Mouse (Mus musculus) stomach, embryonic 15.5 days (tissue): Measurements from ENCODE around the gene Ess2. TPM values are rescaled to one million over a fixed set of nuclear protein-coding genes. Genes with fewer than 3 reads are reported as not detected.

Experiments
- ATAC-seq: fragments of 200-750 bp; cut with Nextera tagmentation; 2 replicates; pipeline ENCODE4 v1.8.0; 2017; ENCODE audit warnings: low read depth, moderate number of reproducible peaks, moderate TSS enrichment; ENCODE audit not compliant: insufficient read depth, low FRiP score
- H3K27ac ChIP-seq: fragments of 300-500 bp; sonication (generic); 2 replicates; pipeline ENCODE4 v1.5.1; 2015; ENCODE audit warnings: mild to moderate bottlenecking, inconsistent platforms
- H3K27me3 ChIP-seq: fragments of 300-500 bp; sonication (generic); replicated peaks from 2 replicates; pipeline ENCODE4 v1.6.1; 2015; ENCODE audit warnings: inconsistent platforms
- H3K36me3 ChIP-seq: fragments of 300-500 bp; sonication (generic); 2 replicates; pipeline ENCODE4 v1.6.1; 2015; ENCODE audit warnings: inconsistent platforms
- H3K4me1 ChIP-seq: fragments of 300-500 bp; sonication (generic); 2 replicates; pipeline ENCODE4 v1.6.1; 2015; ENCODE audit warnings: inconsistent platforms
- H3K4me2 ChIP-seq: fragments of 300-500 bp; sonication (generic); 2 replicates; pipeline ENCODE4 v1.6.1; 2015; ENCODE audit warnings: mild to moderate bottlenecking, inconsistent platforms
- H3K4me3 ChIP-seq: fragments of 300-500 bp; sonication (generic); replicated peaks from 2 replicates; pipeline ENCODE4 v1.5.1; 2015; ENCODE audit warnings: inconsistent platforms
- H3K9ac ChIP-seq: fragments of 300-500 bp; sonication (generic); 2 replicates; pipeline ENCODE4 v1.6.1; 2015; ENCODE audit warnings: inconsistent platforms
- H3K9me3 ChIP-seq: fragments of 300-500 bp; sonication (generic); 2 replicates; pipeline ENCODE4 v1.6.1; 2016; ENCODE audit warnings: inconsistent platforms
- WGBS: fragments of 180-500 bp; shearing (Covaris S2); methylation state at CpG from one replicate; pipeline ENCODE4 v1.1.7; 2015; 5-methylcytosine and 5-hydroxymethylcytosine counted together
- polyA plus RNA-seq: library from polyadenylated mRNA; unstranded; fragments of >200 nt; fragmentation: Nextera tagmentation; extraction: Ambion mirVana; gene quantifications from 2 replicates; pipeline ENCODE4 v1.2.1, GENCODE M21; 2015

Ess2 gene
- polyA plus RNA-seq, 1 experiment from 2014 or later, result 31.7 TPM

DNA sequence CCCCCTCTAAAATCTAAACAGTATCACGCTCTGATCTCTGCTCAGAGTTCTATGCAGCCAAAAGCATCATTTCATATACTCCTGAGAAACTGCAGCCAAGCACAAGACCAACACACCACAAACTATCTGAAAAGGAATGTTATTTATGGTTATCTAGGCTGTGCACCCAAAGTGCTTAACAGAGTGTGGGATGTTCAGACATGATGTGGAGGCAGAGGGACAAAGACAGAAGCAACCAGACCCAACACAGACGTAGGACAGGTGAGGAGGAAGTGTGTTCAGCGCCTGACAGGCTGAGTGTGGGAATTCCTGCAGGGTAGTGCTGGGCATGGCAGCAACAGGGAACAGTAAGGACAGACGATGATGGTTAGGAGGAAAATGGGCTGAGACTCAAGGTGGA lies 31.6 kb downstream of the Ess2 start:
- Histone ChIP-seq H3K36me3 (peaks cover 3% of the 10 kb centered on the region), H3K9me3 (no peaks in the 10 kb centered on the region), H3K4me1 (peaks cover 13% of the 10 kb centered on the region), H3K4me3 (no peak overlapping the region), H3K4me2 (no peak overlapping the region), H3K27me3 (no peaks in the 10 kb centered on the region), H3K9ac (no peak overlapping the region), H3K27ac (no peak overlapping the region)
- 86% methylated on average over 4 of the region's 4 CpGs for WGBS
- ATAC-seq, result no peak

DNA sequence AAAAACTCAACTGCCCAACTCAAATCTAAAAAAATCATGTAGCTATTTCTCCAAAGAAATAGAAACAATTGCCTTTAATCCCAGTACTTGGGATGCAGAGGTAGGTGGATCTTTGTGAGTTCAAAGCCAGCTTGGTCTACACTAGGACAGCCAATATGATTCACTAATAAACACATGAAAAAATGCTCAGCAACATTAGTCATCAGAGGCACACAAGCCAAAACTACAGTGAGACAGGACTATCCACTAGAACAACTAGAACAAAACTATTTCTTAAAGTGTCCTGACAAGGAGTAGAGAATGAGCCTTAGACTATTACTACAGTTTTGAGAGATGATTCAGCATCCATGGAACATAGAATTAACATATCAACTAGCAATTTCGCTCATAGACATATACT lies 35.1 kb downstream of the Ess2 start:
- 92% methylated on average over 1 of the region's 1 CpGs for WGBS

DNA sequence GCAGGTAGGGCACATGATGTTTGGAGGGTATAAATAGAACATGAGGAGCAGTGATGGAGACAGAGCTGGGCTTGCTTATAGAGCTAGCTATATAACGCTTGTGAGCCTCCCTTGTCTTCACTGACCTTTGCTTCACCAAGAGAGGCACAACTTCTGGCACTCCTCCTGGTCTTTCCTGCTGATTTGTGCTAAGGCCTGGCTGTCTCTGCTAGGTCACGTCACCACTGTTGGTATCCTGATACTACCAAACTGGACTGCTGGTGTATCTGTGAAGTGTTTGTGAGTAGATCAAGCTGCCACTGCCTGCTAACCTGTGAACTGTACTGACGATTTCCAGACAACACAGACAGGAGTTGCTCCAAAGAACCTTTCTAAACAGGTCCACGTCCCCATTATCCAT lies 36.0 kb downstream of the Ess2 start:
- H3K4me3 ChIP-seq, result no peak overlapping the region
- H3K36me3 ChIP-seq, result peaks cover 7% of the 10 kb centered on the region; the same call in 1 of the 2 replicates
- H3K4me2 ChIP-seq, result no peak overlapping the region
- WGBS, result 71% methylated on average over 4 of the region's 4 CpGs
- H3K9ac ChIP-seq, result no peak overlapping the region
- no peak for ATAC-seq
- no peak overlapping the region for H3K27ac ChIP-seq
- no peaks in the 10 kb centered on the region for H3K9me3 ChIP-seq
- no peaks in the 10 kb centered on the region for H3K27me3 ChIP-seq
- no peaks in the 10 kb centered on the region for H3K4me1 ChIP-seq

More for the DNA sequence above, 35.1 kb downstream of the Ess2 start:
- peaks cover 7% of the 10 kb centered on the region; the same call in 1 of the 2 replicates for H3K36me3 ChIP-seq
- no peaks in the 10 kb centered on the region for H3K27me3 ChIP-seq
- no peak overlapping the region for H3K4me2 ChIP-seq
- H3K4me3 ChIP-seq, result no peak overlapping the region
- H3K27ac ChIP-seq, result no peak overlapping the region
- H3K4me1 ChIP-seq, result no peaks in the 10 kb centered on the region
- H3K9me3 ChIP-seq, result no peaks in the 10 kb centered on the region
- no peak overlapping the region for H3K9ac ChIP-seq
- ATAC-seq, result no peak

DNA sequence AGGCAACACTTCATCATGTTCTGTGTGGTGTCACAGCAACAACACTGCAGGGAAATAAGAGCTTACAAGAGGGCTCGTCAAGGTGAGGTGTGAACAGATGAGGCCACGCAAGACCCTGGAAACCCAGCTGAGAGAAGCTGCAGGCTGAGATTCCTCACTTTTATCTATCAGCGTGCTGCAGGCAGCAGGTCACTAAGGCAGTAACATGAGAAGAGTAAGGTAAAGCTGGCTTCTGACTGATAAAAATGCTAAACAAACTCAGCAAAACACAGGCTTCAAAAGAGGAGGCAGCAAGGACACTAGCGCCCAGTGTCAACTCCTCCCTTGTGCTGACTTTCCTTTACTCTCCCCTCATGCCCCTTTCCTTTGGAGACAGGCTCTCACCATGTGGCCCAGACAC lies 38.2 kb downstream of the Ess2 start:
- H3K9ac ChIP-seq, result no peak overlapping the region
- no peak overlapping the region for H3K27ac ChIP-seq
- WGBS, result 46% methylated on average over 4 of the region's 4 CpGs
- H3K9me3 ChIP-seq, result no peaks in the 10 kb centered on the region
- ATAC-seq, result no peak
- no peak overlapping the region for H3K4me2 ChIP-seq
- no peak overlapping the region for H3K4me3 ChIP-seq
- H3K36me3 ChIP-seq, result peaks cover 7% of the 10 kb centered on the region; the same call in 1 of the 2 replicates
- no peaks in the 10 kb centered on the region for H3K27me3 ChIP-seq
- H3K4me1 ChIP-seq, result no peaks in the 10 kb centered on the region

DNA sequence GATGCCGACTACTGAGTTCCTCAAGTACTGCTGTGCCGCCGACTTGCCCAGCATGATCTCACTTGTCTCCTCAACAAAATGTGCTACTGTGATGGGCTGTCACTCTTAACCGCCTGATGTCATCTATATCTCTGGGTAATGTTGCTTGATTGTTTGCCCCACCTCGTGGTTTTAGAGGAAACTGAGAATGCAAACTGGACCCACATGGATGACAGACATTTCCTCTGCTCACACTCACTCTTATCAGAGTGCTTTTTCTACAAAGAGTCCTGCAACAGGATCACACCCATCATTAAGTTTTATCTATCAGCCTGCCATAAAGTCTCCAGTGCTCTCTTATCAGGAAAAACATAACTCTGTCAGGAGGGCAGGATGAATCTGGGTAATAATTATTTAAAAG lies 39.9 kb downstream of the Ess2 start:
- no peak overlapping the region for H3K9ac ChIP-seq
- H3K4me3 ChIP-seq, result no peak overlapping the region
- no peaks in the 10 kb centered on the region for H3K9me3 ChIP-seq
- H3K27ac ChIP-seq, result no peak overlapping the region
- H3K27me3 ChIP-seq, result no peaks in the 10 kb centered on the region
- no peak overlapping the region for H3K4me2 ChIP-seq
- 78% methylated on average over 5 of the region's 5 CpGs for WGBS
- ATAC-seq, result no peak
- peaks cover 4% of the 10 kb centered on the region; the same call in 1 of the 2 replicates for H3K36me3 ChIP-seq
- no peaks in the 10 kb centered on the region for H3K4me1 ChIP-seq

DNA sequence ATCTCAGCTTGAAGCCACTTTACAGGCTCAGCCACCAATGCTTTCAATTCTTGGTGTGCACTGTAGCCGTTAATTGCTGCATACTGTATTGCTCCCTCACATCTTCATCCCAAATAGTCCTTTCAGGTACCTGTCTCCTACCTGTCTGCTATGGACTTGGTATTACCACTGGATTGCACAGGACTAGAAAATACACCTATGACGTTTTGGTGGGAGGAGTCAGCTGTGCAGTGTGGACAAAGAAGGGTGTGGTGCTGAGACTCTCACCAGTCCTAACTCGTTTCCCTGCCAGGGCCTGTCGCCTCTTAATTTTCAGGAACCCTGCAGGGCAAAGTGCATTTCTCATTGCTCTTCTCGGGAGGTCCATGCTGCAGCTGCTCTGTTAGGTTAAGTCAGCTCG lies 45.4 kb downstream of the Ess2 start:
- no peak overlapping the region for H3K4me3 ChIP-seq
- no peaks in the 10 kb centered on the region for H3K4me1 ChIP-seq
- H3K36me3 ChIP-seq, result no peaks in the 10 kb centered on the region; the same call in 1 of the 2 replicates
- peak; percentile 79; the same call in 1 of the 2 replicates for ATAC-seq
- H3K27me3 ChIP-seq, result no peaks in the 10 kb centered on the region
- no peak overlapping the region for H3K9ac ChIP-seq
- no peak overlapping the region for H3K4me2 ChIP-seq
- 71% methylated on average over 6 of the region's 6 CpGs for WGBS
- 0 out of 2 replicates have a peak overlapping the region, but pooled peaks have one; percentile 35 for H3K27ac ChIP-seq
- no peaks in the 10 kb centered on the region for H3K9me3 ChIP-seq

DNA sequence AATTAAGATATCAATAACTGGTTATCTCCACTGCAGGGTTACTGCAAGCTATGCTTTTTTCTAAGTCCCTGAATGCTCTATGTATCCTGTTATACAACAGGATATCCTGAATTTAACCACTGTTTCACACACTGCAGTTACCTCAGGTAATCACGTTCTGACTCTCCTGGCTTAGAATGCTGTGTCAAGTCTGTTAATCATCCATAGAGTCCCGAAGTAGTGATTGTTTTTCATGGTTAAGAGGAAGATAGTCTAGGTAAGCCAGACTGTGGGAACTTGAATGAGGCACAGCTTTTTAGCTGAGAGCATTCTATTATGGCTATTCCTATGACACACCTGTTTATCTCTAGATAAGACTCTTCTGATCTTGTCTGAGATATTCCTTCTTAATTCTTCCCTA lies 45.9 kb downstream of the Ess2 start:
- no peak overlapping the region for H3K4me2 ChIP-seq
- no peak overlapping the region for H3K4me3 ChIP-seq
- no peaks in the 10 kb centered on the region for H3K9me3 ChIP-seq
- no peak overlapping the region for H3K27ac ChIP-seq
- no peaks in the 10 kb centered on the region for H3K27me3 ChIP-seq
- no peaks in the 10 kb centered on the region for H3K4me1 ChIP-seq
- H3K36me3 ChIP-seq, result no peaks in the 10 kb centered on the region
- ATAC-seq, result no peak
- WGBS, result 58% methylated on average over 2 of the region's 2 CpGs
- no peak overlapping the region for H3K9ac ChIP-seq

DNA sequence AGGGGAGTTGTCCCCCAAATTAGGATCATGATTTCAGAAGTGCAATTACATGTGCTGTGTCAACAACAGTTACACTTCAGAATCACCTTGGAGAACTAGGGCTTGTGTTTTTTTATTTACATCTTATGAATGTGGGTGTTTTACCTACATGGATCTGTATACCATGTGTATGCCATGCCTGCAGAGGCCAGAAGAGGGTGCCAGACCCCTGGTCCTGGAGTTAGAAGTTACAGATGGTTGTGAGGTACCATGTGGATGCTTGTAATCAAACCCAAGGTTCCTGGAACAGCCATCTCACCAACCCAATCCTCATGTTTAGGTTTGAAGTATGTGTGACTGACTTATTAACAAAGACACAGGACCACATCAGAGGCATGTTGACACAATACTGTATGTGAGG lies 52.6 kb downstream of the Ess2 start:
- H3K36me3 ChIP-seq, result peaks cover 49% of the 10 kb centered on the region
- no peaks in the 10 kb centered on the region for H3K9me3 ChIP-seq
- H3K4me2 ChIP-seq, result no peak overlapping the region
- no peak overlapping the region for H3K9ac ChIP-seq
- H3K27me3 ChIP-seq, result no peaks in the 10 kb centered on the region
- no peak overlapping the region for H3K27ac ChIP-seq
- no peak for ATAC-seq
- no peak overlapping the region for H3K4me3 ChIP-seq
- H3K4me1 ChIP-seq, result no peaks in the 10 kb centered on the region

DNA sequence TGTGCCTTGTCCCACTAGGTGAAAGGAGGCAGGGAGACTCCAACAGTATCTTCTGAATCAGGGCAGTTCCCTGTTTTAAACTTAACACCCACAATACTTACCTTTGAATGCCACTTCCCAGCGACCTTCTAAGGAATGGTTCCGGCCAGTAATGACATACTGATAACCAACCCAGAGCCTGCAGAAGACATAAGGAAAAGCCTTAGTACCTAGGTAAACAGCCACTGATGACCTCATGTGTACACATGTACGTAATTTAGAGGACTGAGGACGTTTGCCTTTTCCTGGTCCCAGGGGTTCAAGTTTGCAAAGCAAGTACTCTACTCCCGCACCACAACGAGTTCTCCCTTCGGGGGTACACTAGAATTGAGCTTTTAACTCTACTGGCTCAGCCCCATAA lies 54.0 kb downstream of the Ess2 start:
- H3K4me1 ChIP-seq, result no peaks in the 10 kb centered on the region
- no peak overlapping the region for H3K4me2 ChIP-seq
- 78% methylated on average over 7 of the region's 7 CpGs for WGBS
- no peak overlapping the region for H3K27ac ChIP-seq
- no peaks in the 10 kb centered on the region for H3K9me3 ChIP-seq
- no peak overlapping the region for H3K4me3 ChIP-seq
- H3K9ac ChIP-seq, result no peak overlapping the region
- H3K36me3 ChIP-seq, result peaks cover 57% of the 10 kb centered on the region
- no peak for ATAC-seq
- no peaks in the 10 kb centered on the region for H3K27me3 ChIP-seq

DNA sequence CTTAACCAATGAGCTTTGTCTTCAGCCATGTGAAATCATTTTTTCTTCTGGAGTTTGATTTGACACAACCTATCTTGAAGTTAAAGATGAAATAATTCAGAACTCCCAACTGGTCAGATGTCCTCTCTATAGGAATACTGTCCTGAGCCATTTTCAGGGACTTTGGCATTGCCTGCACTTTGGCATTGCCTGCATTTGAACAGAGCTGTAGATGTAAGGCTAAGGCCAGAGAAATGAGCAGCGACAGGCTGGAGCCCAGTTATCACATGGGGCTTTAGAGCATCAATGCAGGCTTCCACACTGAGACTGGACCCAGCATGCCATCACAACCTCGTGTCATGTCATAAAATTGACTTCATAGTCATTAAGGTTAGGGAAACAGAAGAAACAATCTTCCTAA lies 57.9 kb downstream of the Ess2 start:
- 89% methylated on average over 2 of the region's 2 CpGs for WGBS
- Histone ChIP-seq H3K27ac (no peak overlapping the region), H3K9ac (no peak overlapping the region), H3K4me2 (no peak overlapping the region), H3K36me3 (peaks cover 69% of the 10 kb centered on the region), H3K27me3 (no peaks in the 10 kb centered on the region), H3K9me3 (no peaks in the 10 kb centered on the region), H3K4me3 (no peak overlapping the region), H3K4me1 (no peaks in the 10 kb centered on the region)
- no peak for ATAC-seq

DNA sequence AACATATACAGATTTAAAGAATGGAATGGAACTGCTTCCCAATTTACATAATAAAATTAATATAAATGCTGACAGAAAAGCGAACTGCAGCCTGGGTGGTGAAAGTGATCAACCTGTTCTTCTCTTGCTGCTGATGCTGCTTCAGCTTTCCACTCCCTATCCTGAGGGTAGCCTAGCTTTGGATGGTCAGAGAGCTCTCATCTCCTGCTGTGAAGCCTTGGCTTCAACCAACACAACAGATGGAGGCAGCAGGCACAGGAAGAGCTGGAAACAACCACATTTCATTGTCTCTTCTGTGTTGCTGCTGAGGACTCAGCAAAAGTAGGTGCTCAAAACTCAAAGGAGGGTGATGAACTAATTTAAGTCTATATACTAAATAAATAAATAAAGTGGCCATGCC lies 59.3 kb downstream of the Ess2 start:
- Histone ChIP-seq H3K27me3 (no peaks in the 10 kb centered on the region), H3K4me1 (no peaks in the 10 kb centered on the region), H3K4me2 (no peak overlapping the region), H3K9ac (no peak overlapping the region), H3K4me3 (no peak overlapping the region), H3K27ac (no peak overlapping the region), H3K9me3 (no peaks in the 10 kb centered on the region), H3K36me3 (peaks cover 63% of the 10 kb centered on the region)
- ATAC-seq, result no peak
- WGBS, result 100% methylated on average over 1 of the region's 1 CpGs

DNA sequence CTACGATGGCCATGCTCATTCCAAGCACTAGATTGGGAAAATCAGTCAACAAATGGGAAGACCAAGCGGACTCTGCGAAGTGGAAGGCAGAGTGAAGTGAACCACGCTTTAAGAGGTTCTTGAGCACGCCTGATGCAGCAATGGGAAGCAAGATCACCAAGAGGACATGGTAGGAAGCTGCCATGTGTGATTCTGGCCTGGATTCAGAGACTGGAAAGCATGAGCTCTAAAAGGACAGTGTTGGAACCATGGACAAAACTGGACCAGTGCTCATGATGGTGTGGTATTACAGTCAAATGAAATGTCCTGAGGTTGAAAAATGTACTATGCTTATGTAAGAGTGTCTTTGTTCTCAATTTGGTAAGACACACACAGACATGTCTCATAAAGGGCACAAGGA lies 59.8 kb downstream of the Ess2 start:
- H3K9ac ChIP-seq, result no peak overlapping the region
- H3K4me1 ChIP-seq, result no peaks in the 10 kb centered on the region
- no peaks in the 10 kb centered on the region for H3K27me3 ChIP-seq
- no peak overlapping the region for H3K4me3 ChIP-seq
- no peaks in the 10 kb centered on the region for H3K9me3 ChIP-seq
- H3K4me2 ChIP-seq, result no peak overlapping the region
- no peak for ATAC-seq
- H3K36me3 ChIP-seq, result peaks cover 65% of the 10 kb centered on the region
- H3K27ac ChIP-seq, result no peak overlapping the region
- 93% methylated on average over 5 of the region's 5 CpGs for WGBS
